Mouse (Mus musculus): Measurements from ENCODE around the gene Kcnj14.

Gene Kcnj14

DNA sequence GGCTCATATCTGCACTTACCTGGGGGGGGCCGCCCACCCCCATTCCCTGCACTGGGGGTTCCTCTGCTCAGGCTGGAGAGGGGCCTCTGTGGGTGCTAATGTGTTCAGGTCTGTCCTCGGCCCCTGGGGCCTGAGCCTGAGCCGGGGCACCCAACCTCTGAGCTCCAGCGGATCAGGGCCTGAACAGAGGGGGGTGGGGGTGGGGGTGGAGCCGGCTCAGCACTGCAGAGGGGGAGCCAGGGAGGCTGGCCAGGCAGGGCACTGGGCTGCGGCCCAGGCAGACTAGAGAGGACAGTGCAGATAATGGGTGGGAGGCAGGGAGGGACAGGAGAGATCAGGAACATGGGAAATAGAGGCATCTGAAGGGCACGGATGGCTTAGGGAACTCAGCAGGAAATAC lies at the start of gene Kcnj14:
Gene Kcnj14, minus strand, starts transcription at position 185 of the 400 bp plus-strand sequence.
- no peak for DNase-seq

DNA sequence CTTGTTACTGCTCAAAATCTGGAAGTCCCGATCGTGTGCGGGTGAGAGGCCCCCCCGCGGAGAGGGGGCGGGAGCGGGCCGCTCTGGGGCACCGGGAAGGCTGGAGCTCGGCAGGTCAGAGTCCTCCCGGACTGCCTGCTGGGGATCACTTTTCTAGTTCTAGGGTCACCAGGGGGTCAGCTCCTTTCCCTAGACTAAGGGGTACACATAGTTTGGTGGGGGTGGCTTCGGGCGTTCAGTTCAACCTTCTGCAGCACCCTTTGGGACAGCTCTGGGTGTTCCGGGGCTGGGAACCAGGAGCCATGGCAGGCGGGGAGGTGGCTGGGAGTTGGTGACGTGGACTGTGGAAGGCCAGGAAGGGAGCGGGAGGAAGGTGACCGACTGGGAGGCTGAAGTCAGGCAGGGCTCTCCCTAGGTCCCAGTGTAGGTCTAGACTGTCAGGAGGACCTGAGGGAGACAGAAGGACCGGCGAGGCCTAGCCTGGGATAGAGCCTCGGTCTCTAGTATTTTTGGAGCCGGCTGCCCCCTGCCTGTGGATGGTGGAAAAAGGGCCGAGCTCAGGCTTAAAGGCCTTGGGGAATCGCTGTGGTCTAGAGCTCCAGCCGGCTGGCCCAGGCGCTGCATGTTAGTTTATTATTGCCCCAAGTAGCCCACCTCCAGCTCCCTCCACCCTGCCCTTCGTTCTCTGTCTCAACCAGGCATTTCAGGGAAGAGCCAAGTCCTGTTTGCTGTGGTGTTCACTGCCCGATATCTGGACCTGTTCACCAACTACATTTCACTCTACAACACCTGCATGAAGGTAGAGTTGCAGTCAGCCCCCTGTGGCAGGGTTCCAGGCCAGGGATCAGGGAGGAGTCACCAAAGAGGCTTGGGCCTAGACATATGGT lies 48.7 kb upstream of the Kcnj14 start:
- DNase-seq = peak; percentile 76

DNA sequence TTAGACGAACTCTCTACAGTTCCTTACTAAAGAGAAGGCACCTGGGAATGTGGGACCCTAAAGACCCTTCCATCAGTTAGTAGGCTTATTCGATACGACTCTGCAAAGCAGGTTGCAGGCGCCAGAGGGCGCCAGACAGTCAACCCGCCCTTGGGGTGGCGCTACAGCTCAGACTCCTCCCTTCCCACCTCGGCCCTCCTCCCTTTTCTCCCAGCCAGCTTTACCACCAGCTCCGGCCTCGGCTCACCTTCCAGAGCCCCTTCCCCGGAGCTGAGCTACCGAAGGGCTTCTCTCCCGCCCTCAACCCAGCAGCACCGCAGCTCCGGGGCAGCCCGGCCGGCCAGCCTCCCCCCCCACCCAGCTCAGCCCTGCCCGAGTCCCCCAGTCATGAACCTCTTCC lies 48.0 kb upstream of the Kcnj14 start, which contains the start of gene Kdelr1:
Gene Kdelr1, plus strand, starts transcription at position 149 of the 400 bp plus-strand sequence.
- peak; percentile 94 for DNase-seq

DNA sequence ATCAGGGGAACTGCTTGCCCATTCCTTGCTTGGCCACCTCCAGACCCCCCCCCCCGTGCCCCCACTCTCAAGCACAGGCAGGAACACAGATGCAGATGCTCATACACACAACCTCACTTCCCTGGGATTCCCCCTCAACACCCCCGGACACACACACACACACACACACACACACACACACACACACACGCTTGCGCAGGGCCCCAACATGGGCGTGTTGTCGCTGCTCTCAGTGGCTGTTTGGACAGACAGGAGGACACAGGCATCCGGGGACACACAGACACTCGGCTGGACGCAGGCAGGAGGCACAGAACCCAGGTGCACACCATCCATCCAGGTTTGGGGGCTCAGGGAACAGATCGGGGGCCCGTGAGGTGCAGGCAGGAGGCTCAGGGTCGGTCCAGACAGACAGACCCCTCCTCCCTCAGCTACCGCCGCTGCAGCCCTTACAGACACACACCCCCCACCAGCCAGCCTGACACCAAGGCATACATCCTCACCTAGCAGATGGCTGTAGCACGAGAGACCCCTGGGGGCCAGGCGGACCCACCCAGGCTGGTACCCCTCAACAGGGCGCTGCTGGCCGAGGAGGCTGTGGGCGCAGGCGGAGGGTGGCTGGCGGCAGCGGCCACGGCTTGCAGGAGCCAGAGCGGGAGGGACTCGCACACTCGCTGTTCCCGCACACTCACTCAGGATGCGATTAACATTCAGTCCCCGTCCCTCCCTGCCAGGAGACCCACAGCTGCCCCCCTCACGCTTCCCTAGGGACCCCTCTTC lies 45.9 kb upstream of the Kcnj14 start:
- no peak for DNase-seq

DNA sequence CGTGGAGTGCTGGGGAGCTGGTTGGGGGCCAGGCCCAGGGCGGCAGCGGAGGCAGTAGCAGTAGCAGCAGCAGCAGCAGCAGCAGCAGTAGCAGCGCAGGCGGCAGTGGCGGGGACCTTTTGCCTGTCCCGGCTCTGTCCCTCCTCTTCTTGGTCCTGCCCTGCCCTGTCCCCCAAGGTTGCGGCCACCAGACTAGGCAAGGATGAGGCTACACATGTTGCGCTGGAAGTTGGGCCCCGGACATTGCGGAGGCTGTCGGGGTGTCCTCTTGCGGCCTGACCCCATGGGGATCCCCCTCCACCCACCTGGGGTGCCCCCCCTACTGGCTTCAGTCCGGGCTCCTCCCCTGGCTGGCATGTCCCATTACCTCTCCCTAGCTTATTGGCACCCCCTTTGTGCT lies 45.2 kb upstream of the Kcnj14 start:
- peak; percentile 34 for DNase-seq

DNA sequence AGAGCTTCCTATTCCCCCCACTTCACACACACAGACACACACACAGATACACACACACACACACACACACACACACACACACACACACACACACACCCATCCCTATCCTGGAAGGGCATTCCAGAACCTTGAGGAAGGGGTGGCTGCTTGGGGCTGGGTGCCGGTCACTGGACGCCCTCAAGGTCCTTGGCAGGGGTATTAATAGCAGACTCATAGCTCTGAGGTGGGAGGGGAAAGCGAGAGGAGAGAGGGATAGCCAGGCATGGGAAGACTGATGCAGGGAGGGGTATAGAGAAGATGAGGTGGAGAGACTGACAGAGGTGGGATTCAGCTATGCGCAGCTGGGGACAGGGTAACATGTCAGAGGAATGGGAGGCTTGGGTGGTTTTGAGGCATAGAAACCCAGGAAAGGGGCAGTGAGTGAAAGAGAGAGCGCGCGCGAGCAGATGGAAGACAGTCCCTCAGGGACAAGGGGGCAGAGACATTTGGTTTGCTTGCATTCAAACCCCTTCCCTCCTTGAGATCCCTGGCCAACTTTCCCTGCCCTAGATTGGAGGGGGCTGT lies 44.6 kb upstream of the Kcnj14 start:
- no peak for DNase-seq

DNA sequence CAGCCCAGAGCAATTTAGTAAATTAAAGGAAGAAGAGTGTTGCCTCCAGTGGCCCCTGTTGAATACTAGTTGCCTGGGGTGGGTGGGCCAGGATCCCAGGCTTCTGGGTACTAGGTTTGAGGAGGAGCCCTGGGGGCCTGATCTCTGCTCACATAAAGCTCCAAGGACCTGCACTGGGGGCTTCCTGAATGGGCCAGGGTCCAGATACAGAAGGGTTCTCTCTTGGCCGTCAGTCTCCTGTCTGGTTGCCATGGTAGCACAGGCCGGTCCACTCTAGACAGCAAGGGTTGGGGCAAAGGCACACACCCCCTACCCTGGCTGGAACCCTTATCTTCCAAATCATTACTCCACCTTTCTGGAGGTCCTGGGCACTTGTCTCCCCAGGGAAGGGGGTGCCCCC lies 43.3 kb upstream of the Kcnj14 start:
- no peak for DNase-seq

DNA sequence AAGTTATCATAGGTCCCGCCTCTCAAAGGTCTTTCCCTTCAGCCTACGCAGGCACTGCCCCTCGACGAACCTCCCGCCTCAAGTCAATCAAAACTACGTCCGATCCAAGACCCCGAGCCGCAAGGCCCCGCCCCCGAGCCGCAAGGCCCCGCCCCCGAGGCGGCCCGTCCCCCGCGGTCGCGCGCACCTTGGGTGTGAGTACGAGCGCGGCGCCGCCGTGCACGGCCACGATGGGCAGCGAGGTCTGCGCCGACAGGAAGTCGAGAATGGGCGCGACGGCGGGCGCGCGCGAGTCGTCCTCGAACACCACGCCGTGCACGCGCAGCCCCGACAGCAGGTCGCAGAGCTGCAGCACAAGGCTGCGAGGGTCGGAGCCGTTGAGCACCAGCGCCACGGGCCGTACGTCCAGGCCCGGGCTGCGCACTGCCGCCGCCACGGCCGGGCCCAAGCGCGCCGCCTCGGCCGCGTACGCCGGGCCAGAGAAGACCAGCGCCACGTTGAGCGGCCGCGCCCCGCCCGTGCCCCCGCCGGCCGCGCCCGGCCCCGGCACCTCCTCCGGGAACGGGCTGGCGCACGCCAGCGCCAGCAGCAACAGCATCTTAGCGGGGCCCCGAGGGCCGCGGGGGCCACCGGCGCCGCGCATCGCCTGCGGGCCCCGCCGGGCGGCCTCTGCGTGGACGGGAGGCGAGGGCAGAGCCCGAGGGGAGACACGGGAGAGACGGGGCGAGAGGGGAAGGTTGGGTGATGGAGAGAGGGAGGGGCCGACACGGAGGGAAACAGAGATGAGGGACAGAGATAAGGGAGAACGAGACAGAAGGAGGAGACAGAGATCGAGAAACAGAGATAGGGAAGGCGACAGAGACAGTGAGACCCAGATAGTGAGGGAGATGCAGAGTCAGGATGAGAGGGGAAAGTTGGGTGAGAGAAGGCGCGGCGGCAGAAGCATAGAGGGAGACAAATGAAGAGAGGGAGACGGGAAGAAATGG lies 41.6 kb upstream of the Kcnj14 start:
- DNase-seq = peak; percentile 97

DNA sequence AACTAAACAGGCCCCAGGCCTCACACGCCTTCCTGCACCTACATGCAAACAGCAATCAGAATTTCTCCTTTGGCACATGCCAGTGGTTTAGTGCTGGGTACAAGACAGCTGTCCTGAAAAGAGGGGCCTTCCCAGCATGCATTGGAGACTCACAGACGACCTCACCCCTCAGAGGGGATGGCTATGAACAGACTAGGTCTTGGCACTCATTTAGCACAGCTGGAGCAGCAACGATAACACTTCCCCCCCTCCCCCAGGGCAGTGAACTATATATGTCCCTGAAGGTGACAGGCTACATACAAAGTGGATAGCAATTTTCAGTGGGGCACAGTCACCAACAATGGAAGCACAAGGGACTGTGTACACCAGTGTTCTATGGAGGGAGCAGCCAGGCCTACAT lies 39.9 kb upstream of the Kcnj14 start:
- no peak for DNase-seq

DNA sequence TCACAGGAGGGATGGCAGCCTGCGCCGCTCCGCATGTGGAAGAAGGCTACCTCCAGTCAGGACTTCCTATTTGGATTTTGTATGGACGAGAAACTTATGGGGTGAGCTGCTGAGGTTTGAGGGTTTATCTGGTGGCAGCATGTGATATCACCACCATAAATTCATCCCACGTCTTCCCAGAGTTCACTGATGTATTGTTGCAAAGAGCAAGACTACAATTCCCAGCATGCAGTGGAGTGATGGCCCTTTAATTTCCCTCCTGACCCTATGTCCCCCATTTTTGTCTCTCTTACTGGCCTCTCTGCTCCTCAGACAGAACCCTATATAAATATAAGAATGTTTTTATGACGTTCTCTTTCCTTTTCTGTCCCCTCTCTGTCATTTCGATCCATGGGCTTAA lies 38.2 kb upstream of the Kcnj14 start:
- DNase-seq = no peak

DNA sequence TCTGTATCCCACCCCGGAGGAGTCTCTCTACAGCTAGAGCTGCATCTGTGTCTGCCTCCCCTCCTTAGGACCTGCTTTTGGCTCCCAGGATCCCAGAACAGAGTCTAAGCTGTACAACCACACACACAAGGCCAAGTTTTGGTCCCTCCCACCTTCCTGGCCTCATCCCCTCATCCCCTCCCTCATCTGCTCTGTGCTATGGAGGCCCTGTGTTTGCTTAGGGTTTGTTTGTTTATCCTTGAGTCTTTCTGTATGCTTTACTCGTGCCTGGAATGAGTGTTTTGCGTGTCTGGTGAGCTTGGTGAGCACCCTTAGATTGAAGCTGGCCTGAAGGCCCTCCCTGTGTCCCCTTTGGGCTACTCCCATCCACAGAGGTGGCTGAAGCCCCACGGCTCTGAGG lies 34.4 kb upstream of the Kcnj14 start:
- DNase-seq = no peak

DNA sequence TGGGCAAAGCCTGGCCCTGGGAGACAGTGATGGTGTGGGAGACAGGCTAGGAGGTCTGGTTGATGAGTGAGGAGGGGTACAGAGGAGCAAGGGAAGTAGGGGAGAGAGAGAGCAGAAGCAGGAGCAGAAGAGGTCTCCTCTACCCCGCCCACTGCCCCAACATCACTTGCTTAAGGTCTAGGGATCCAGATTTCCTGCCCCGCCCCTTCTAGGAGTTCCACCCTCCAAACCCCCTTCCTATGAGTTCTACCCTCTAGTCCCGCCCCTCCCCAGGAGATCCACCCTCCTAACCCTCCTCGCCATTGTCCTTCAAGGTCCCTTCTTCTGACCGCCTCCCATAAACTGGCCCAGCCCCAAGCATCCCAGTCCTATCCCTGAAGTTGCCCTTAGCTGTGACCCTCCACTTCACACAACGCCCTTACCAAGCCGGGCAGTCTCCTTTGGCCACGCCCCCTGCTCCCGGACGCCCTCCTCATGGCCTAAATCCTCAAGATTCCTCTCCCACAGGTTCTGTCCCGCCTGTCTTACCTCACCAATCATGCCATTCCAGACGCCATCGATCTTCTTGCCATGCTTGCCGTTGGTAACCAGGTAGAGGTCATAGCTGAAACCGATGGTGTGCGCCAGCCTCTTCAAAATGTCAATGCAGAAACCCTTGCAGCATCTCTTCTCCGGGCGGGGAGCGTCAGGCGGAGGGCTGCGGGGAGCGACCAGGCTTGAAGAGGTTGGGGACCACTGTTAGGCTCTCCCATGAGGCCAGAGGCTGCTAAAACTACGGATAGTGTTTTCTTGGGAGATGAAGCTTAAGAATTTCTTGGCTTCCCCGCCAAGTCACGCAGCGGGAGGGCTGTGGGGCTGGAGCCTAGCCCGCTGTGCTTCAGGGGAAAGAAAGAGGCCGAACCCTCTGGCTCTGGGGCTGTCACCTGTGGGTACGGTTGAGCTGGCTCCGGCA lies 32.6 kb upstream of the Kcnj14 start:
- peak; percentile 49 for DNase-seq

DNA sequence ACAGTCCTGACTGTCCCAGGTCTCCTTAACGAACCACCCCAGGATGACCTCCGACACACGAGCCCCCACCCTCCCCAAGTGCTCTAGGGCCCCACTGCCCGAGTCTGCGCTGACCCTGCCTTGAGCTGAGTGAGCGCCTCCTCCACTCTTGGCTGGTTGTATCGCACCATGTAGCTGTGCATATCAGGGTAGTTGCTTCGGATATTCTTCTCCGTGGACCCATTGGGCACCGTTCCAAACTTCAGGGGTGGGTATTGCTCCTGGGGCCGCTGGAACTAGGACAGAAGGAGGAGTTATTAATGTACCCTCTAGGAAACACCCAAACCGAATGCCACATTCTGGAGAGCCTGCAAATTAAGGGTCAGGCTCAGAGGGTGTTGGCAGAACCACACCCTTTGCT lies 28.5 kb upstream of the Kcnj14 start:
- DNase-seq = no peak

DNA sequence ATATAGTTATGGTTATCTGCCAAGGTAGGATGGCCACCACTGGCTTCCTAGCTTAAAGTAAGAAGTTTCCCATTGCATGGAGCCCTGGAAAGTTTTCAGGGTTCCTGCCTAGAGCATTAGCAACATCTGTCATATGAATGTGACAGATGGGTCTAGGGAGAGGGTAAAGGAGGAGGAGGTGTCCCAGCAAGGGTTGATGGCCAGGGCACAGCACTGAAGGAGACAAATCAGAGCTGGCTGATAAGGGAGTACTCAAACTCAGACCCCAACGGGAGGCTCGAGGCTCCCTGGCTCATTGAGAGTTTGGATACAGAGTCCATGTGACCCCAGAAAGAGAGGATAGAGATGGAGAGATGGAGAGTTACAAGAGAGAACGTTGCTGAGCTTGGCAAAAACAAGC lies 26.1 kb upstream of the Kcnj14 start:
- no peak for DNase-seq

DNA sequence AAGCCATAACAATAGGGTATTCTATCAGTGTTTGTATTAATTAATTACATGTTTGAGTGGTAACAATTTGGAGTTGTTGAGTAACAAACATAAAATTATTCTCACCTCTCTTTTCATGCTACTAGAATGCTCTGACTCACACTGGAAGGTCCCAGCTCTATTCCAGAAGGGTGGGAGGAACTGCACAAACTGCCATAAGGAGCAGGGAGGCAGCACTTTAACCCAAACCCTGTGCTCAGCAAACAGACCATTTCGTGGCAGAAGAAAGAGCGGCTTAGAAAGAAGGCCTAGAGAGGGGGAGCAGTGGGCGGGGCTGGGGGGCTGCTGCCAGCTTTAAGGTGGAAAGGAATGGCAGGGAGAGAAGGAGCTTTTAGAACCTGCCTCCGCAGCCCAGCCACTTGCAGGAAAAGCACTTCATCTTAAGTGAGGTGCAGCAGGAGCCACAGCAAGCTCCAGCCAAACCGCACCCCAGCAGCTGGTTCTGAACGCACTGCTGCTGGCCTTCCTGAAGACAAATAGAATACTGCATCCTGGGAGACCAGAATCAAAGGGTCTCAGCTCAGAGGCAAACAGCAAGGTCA lies 24.0 kb upstream of the Kcnj14 start:
- no peak for DNase-seq

DNA sequence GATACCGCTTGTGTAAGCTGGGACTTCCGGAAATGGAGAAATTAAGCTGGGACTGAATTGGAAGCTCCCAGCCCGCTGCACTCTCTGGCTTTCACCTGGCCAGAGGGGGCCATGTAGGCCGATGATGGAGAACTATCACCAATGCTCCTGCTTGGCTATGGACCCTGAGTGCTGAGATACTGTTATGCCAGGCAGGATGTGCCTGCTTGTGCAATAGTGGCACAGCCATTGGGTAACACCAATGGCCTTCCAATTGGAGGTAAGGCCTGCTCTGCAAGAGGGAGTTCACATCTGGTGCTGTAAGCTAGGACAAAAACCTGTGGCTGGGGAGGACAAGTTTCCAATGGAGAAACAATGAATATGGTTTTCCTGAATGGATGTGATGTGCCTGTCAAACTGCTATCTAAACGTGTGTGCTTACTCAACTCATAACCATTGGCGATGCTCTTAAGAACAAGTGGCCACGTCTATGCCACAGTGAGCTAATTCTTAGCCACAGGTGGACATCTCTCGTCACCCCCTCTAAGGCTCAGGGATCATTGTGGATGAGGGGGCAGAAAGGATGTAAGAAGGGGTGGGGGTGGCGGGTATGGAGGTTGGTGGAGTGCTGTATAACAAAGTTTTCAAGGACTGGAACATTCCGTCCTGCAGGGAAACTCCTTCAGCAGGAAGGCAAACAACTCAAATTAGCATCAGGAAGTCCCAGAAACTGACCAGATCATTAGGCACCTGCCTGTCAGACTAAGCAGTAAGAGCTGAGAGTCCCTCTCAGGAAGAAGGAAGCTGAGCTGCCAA lies 18.6 kb upstream of the Kcnj14 start:
- no peak for DNase-seq

DNA sequence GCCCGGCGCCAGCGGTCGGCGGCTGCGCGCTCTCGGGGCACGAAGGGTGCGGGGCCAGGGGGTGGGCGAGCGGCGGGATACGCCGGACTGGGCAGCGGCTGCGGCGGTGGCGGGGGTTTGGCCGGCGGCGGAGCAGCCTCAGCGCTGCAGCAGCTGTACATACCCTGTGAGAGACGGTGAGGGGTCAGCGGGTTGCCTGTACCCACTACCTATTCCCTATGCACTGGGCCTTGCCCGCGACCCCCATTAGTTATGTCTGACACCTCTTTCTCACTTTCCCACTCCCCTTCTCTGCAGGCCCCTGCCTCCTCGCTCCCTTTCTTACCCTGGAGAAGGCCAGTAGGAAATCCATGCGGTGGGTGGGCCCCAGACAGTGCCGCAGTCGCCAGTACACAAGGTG lies 9.3 kb upstream of the Kcnj14 start:
- DNase-seq = no peak

DNA sequence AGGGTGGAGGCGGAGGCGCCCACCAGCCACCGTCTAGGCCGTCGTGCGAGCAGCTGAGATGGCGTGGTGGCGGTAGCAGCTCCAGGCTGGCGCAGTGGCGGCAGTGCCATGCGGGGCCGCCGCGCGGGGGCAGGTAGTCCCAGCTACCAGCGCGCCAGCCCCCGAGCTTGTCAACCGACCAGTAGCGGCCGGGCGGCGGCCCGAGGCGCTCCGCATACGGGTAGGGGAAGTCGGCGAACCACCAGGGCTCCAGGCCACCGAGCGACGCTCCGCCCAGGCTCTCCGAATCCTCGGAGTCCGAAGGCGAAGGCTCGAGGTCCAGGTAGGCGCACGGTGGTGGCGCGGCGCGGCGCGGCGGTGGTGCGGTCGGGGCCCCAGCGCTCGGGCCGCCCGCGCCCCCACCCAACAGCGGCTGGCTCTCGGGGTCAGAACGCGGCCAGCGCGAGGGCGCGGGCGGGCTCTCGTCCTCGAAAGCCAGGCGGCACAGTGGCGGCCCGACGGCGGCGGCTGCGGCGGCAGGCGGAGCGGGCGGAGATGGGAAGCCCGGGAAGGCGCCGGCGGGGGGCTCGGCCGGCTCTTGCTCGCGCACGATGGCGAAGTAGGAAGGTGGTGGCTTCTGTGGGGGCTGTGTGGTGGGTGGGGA lies 8.7 kb upstream of the Kcnj14 start:
- peak; percentile 53 for DNase-seq

DNA sequence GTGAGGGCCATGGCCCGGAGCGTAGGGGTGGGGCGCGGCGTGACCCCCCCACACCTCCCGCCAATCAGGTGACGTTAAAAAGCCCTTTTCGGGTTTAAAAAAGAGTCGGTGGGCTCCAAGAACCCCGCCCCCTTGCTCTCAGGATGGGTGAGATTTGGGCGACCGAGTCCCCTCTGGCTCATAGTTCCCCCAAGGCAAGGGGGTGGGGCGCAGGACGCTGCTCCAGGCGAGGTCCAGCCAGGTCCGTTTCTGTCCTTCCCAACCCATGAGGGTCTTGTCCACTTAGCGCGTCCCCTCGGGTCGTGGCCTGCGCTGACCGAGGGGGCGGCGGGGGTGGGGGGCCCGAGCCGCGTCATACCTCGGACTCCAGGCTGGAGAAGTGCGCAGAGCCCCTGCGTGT lies 7.8 kb upstream of the Kcnj14 start:
- DNase-seq = no peak

DNA sequence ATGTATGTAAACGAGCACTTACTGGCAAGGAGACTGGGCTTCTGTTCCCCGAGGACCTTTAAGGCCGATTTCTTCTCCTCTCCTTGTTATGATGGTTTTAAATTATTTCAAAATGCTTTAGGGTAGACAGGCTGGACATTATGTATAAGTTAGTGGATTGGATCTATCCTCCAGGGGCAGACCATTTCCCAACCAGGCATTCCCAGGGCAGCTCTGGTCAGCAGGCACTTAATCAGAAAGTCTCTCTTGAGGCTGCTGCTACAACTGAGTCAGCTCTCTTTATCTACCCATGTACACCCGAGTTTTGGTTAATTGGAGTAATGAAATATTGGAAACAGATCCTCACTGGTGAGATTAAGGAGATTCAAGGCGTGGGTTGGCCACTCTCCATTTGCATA lies 6.5 kb upstream of the Kcnj14 start:
- no peak for DNase-seq

Data from kidney, postnatal 10 days (tissue).